Comparison of ENCODE assay signal across 27 mouse cellular contexts in genomic region chr11:115892213-115892612, GRCm38 (mm10). TPM values are rescaled to one million over a fixed set of nuclear protein-coding genes. Genes with fewer than 3 reads are reported as not detected.
"Had no signal": no experiment of that assay in that cellular context is flagged by ENCODE, and none has a peak within 500 bp of the region (broad histone marks: within the 10 kb centered on the region; RNA-seq: fewer than 3 reads in every experiment).

No protein-coding gene starts in this region.

- H3K4me1 ChIP-seq: intestine, embryonic 15.5 days; midbrain, embryonic 12.5 days; neural tube, embryonic 13.5 days had no signal

- H3K4me2 ChIP-seq: intestine, embryonic 15.5 days; kidney, embryonic 15.5 days; midbrain, embryonic 12.5 days; neural tube, embryonic 13.5 days had no signal

- H3K9ac ChIP-seq: intestine, embryonic 15.5 days; kidney, embryonic 15.5 days; liver, embryonic 14.5 days; midbrain, embryonic 12.5 days; neural tube, embryonic 13.5 days had no signal

- H3K4me3 ChIP-seq: intestine, embryonic 15.5 days; kidney, embryonic 15.5 days; left cerebral cortex, adult 2 months; midbrain, embryonic 12.5 days; myocyte; neural tube, embryonic 13.5 days had no signal

- H3K9me3 ChIP-seq: intestine, embryonic 15.5 days; kidney, embryonic 15.5 days; midbrain, embryonic 12.5 days; neural tube, embryonic 13.5 days had no signal

- H3K27me3 ChIP-seq: intestine, embryonic 15.5 days; kidney, embryonic 15.5 days; midbrain, embryonic 12.5 days; neural tube, embryonic 13.5 days had no signal

- H3K27ac ChIP-seq: intestine, embryonic 15.5 days; left cerebral cortex, adult 2 months; liver, embryonic 14.5 days; midbrain, embryonic 12.5 days; neural tube, embryonic 13.5 days had no signal

- ATAC-seq: hindbrain, embryonic 16.5 days; intestine, embryonic 15.5 days; midbrain, embryonic 16.5 days had no signal

- DNase-seq: kidney, adult 11 months; kidney, adult 8-10 months; kidney, postnatal 25 days; layer of hippocampus, postnatal 36 days; lung, adult 2 months; lung, postnatal 14 days; lung, postnatal 4 days; retina, postnatal 1 day; right cerebral cortex, postnatal 25 days; spleen, adult 18-20 months; thymus, adult 18-20 months; thymus, postnatal 36 days had no signal

RNA-seq across cellular contexts. Expression of gene Smim5, which starts 7.6 kb away (rescaled TPM):
- polyA plus RNA-seq: testis, adult 2 months had no signal

RNA-seq across cellular contexts. Expression of gene Smim6, which starts 19.6 kb away (rescaled TPM):
- total RNA-seq: layer of hippocampus, adult 8-10 months; layer of hippocampus, postnatal 10 days; layer of hippocampus, postnatal 36 days; left cerebral cortex, adult 2 months; left cerebral cortex, postnatal 14 days; monocyte, adult 5-6 weeks; neutrophil, adult 5-6 weeks had no signal

RNA-seq across cellular contexts. Expression of gene Myo15b, which starts 34.0 kb away (rescaled TPM):
- total RNA-seq: monocyte, adult 5-6 weeks; neutrophil, adult 5-6 weeks had no signal
- polyA plus RNA-seq: midbrain, embryonic 16.5 days had no signal
